Mouse (Mus musculus): ENCODE measurements around the gene Os9. TPM values are rescaled to one million over a fixed set of nuclear protein-coding genes. Genes with fewer than 3 reads are reported as not detected.

Os9 gene
- polyA plus RNA-seq, 1 experiment from 2014 or later = 53.0 TPM

GRCm38 (mm10) chr10:127099191-127099590, 21.7 kb downstream of the Os9 start:
- 88% methylated on average over 10 of the region's 10 CpGs for WGBS
- ATAC-seq = no peak

GRCm38 (mm10) chr10:127098514-127098913, 22.4 kb downstream of the Os9 start:
- peaks cover 65% of the 10 kb centered on the region for H3K36me3 ChIP-seq (ENCODE audit: control insufficient read depth, insufficient read depth, low read length)

More at GRCm38 (mm10) chr10:127099191-127099590, 21.7 kb downstream of the Os9 start:
- Histone ChIP-seq H3K36me3 (ENCODE audit: control insufficient read depth, insufficient read depth, low read length) (peaks cover 70% of the 10 kb centered on the region), H3K4me3 (ENCODE audit: low read depth, low read length) (no peak overlapping the region), H3K27me3 (replicated peaks; ENCODE audit: control insufficient read depth, insufficient read depth, low read length) (no peaks in the 10 kb centered on the region), H3K9me3 (replicated peaks; ENCODE audit: control insufficient read depth, low read length) (no peaks in the 10 kb centered on the region), H3K4me2 (ENCODE audit: low read length) (no peak overlapping the region), H3K4me1 (ENCODE audit: control insufficient read depth, insufficient read depth, low read length) (0 out of 2 replicates have a peak, but pooled peaks cover 3% of the 10 kb centered on the region), H3K9ac (ENCODE audit: low read length) (no peak overlapping the region), H3K27ac (ENCODE audit: low read depth, low read length) (no peak overlapping the region)
- no peak for DNase-seq (ENCODE audit: low spot score)

GRCm38 (mm10) chr10:127094382-127094802, 26.5 kb downstream of the Os9 start:
- Histone ChIP-seq H3K27me3 (replicated peaks; ENCODE audit: control insufficient read depth, insufficient read depth, low read length) (peaks cover 29% of the 10 kb centered on the region), H3K9ac (ENCODE audit: low read length) (no peak overlapping the region), H3K9me3 (replicated peaks; ENCODE audit: control insufficient read depth, low read length) (no peaks in the 10 kb centered on the region), H3K4me1 (ENCODE audit: control insufficient read depth, insufficient read depth, low read length) (peaks cover 18% of the 10 kb centered on the region), H3K4me2 (ENCODE audit: low read length) (no peak overlapping the region), H3K36me3 (ENCODE audit: control insufficient read depth, insufficient read depth, low read length) (peaks cover 54% of the 10 kb centered on the region), H3K4me3 (ENCODE audit: low read depth, low read length) (no peak overlapping the region), H3K27ac (ENCODE audit: low read depth, low read length) (no peak overlapping the region)
- ATAC-seq (0 out of 2 replicates have a peak, but pooled peaks have one; percentile 21), DNase-seq (ENCODE audit: low spot score) (peak; percentile 36)
- WGBS = 28% methylated on average over 7 of the region's 7 CpGs

More at GRCm38 (mm10) chr10:127098514-127098913, 22.4 kb downstream of the Os9 start:
- no peaks in the 10 kb centered on the region for H3K9me3 ChIP-seq (replicated peaks; ENCODE audit: control insufficient read depth, low read length)
- 81% methylated on average over 20 of the region's 20 CpGs for WGBS
- H3K27ac ChIP-seq (ENCODE audit: low read depth, low read length) = no peak overlapping the region
- H3K4me2 ChIP-seq (ENCODE audit: low read length) = no peak overlapping the region
- H3K9ac ChIP-seq (ENCODE audit: low read length) = no peak overlapping the region
- H3K4me1 ChIP-seq (ENCODE audit: control insufficient read depth, insufficient read depth, low read length) = 0 out of 2 replicates have a peak, but pooled peaks cover 5% of the 10 kb centered on the region
- no peak overlapping the region for H3K4me3 ChIP-seq (ENCODE audit: low read depth, low read length)
- ATAC-seq (no peak), DNase-seq (ENCODE audit: low spot score) (no peak)
- no peaks in the 10 kb centered on the region for H3K27me3 ChIP-seq (replicated peaks; ENCODE audit: control insufficient read depth, insufficient read depth, low read length)

GRCm38 (mm10) chr10:127092742-127093141, 28.2 kb downstream of the Os9 start:
- WGBS = 55% methylated on average over 4 of the region's 4 CpGs

GRCm38 (mm10) chr10:127091507-127092396, 29.2 kb downstream of the Os9 start:
- Histone ChIP-seq H3K4me3 (ENCODE audit: low read depth, low read length) (peak overlapping the region; percentile 26), H3K27me3 (replicated peaks; ENCODE audit: control insufficient read depth, insufficient read depth, low read length) (peaks cover 41% of the 10 kb centered on the region), H3K9ac (ENCODE audit: low read length) (peak overlapping the region; percentile 48), H3K4me2 (ENCODE audit: low read length) (peak overlapping the region; percentile 55), H3K9me3 (replicated peaks; ENCODE audit: control insufficient read depth, low read length) (no peaks in the 10 kb centered on the region), H3K36me3 (ENCODE audit: control insufficient read depth, insufficient read depth, low read length) (peaks cover 30% of the 10 kb centered on the region), H3K27ac (ENCODE audit: low read depth, low read length) (no peak overlapping the region), H3K4me1 (ENCODE audit: control insufficient read depth, insufficient read depth, low read length) (peaks cover 18% of the 10 kb centered on the region)
- WGBS = 5% methylated on average over 46 of the region's 51 CpGs
- ATAC-seq = peak; percentile 57
- no peak for DNase-seq (ENCODE audit: low spot score)

More at GRCm38 (mm10) chr10:127092742-127093141, 28.2 kb downstream of the Os9 start:
- no peak for ATAC-seq
- Histone ChIP-seq H3K4me1 (ENCODE audit: control insufficient read depth, insufficient read depth, low read length) (peaks cover 18% of the 10 kb centered on the region), H3K4me3 (ENCODE audit: low read depth, low read length) (no peak overlapping the region), H3K36me3 (ENCODE audit: control insufficient read depth, insufficient read depth, low read length) (peaks cover 37% of the 10 kb centered on the region), H3K4me2 (ENCODE audit: low read length) (no peak overlapping the region), H3K27me3 (replicated peaks; ENCODE audit: control insufficient read depth, insufficient read depth, low read length) (peaks cover 37% of the 10 kb centered on the region), H3K9ac (ENCODE audit: low read length) (no peak overlapping the region), H3K9me3 (replicated peaks; ENCODE audit: control insufficient read depth, low read length) (no peaks in the 10 kb centered on the region), H3K27ac (ENCODE audit: low read depth, low read length) (no peak overlapping the region)
- no peak for DNase-seq (ENCODE audit: low spot score)

GRCm38 (mm10) chr10:127090560-127091411, 30.1 kb downstream of the Os9 start:
- 6% methylated on average over 57 of the region's 57 CpGs for WGBS
- DNase-seq (ENCODE audit: low spot score) = peak; percentile 71
- Histone ChIP-seq H3K4me3 (ENCODE audit: low read depth, low read length) (peak overlapping the region; percentile 26), H3K27ac (ENCODE audit: low read depth, low read length) (no peak overlapping the region), H3K27me3 (replicated peaks; ENCODE audit: control insufficient read depth, insufficient read depth, low read length) (peaks cover 41% of the 10 kb centered on the region), H3K36me3 (ENCODE audit: control insufficient read depth, insufficient read depth, low read length) (peaks cover 20% of the 10 kb centered on the region), H3K9me3 (replicated peaks; ENCODE audit: control insufficient read depth, low read length) (no peaks in the 10 kb centered on the region), H3K4me2 (ENCODE audit: low read length) (peak overlapping the region; percentile 55), H3K4me1 (ENCODE audit: control insufficient read depth, insufficient read depth, low read length) (peaks cover 18% of the 10 kb centered on the region), H3K9ac (ENCODE audit: low read length) (peak overlapping the region; percentile 48)
- peak; percentile 43 for ATAC-seq

- peaks cover 51% of the 10 kb centered on the region for H3K27me3 ChIP-seq (replicated peaks; ENCODE audit: control insufficient read depth, insufficient read depth, low read length)
- H3K27ac ChIP-seq (ENCODE audit: low read depth, low read length) = no peak overlapping the region
- 63% methylated on average over 6 of the region's 6 CpGs for WGBS
- H3K4me2 ChIP-seq (ENCODE audit: low read length) = no peak overlapping the region
- H3K36me3 ChIP-seq (ENCODE audit: control insufficient read depth, insufficient read depth, low read length) = peaks cover 10% of the 10 kb centered on the region; the same call in 1 of the 2 replicates
- no peaks in the 10 kb centered on the region for H3K9me3 ChIP-seq (replicated peaks; ENCODE audit: control insufficient read depth, low read length)
- DNase-seq (ENCODE audit: low spot score) (no peak), ATAC-seq (no peak)
- no peak overlapping the region for H3K4me3 ChIP-seq (ENCODE audit: low read depth, low read length)
- H3K4me1 ChIP-seq (ENCODE audit: control insufficient read depth, insufficient read depth, low read length) = peaks cover 15% of the 10 kb centered on the region
- no peak overlapping the region for H3K9ac ChIP-seq (ENCODE audit: low read length)
Measured at GRCm38 (mm10) chr10:127085633-127086032, 35.3 kb downstream of the Os9 start.

GRCm38 (mm10) chr10:127085052-127085451, 35.9 kb downstream of the Os9 start:
- Histone ChIP-seq H3K4me2 (ENCODE audit: low read length) (no peak overlapping the region), H3K4me1 (ENCODE audit: control insufficient read depth, insufficient read depth, low read length) (peaks cover 17% of the 10 kb centered on the region), H3K27ac (ENCODE audit: low read depth, low read length) (no peak overlapping the region), H3K9me3 (replicated peaks; ENCODE audit: control insufficient read depth, low read length) (no peaks in the 10 kb centered on the region), H3K4me3 (ENCODE audit: low read depth, low read length) (no peak overlapping the region), H3K36me3 (ENCODE audit: control insufficient read depth, insufficient read depth, low read length) (peaks cover 10% of the 10 kb centered on the region; the same call in 1 of the 2 replicates), H3K9ac (ENCODE audit: low read length) (no peak overlapping the region), H3K27me3 (replicated peaks; ENCODE audit: control insufficient read depth, insufficient read depth, low read length) (peaks cover 51% of the 10 kb centered on the region)
- WGBS = 85% methylated on average over 9 of the region's 9 CpGs
- ATAC-seq = no peak
- no peak for DNase-seq (ENCODE audit: low spot score)
